Mouse (Mus musculus): ENCODE data around the gene Dscam.
A peak's percentile ranks its signal among the peaks of the same experiment; 100 is the strongest.

Gene Dscam

DNA sequence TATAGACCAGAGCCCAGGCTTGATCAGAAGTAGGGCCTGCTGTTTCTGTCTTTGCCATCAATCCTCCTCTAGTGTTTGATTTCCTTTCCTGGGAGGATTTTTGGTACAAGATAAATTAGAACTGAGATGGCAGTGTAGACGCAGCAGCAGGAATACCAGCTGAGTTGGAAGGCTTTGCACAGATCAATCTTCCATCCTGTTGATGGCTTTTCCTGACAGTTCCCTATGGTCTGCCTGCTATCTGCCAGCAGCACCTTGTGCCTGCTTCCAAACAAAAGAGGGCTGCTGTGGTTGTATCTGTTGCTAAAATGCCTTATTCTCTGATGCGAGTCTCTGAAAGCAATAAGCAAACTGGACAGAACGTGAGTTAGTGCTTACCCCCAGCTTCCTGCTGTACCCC is 402.6 kb downstream of the Dscam start:
- DNase-seq (ENCODE audit: low read depth, low spot score) = no peak

DNA sequence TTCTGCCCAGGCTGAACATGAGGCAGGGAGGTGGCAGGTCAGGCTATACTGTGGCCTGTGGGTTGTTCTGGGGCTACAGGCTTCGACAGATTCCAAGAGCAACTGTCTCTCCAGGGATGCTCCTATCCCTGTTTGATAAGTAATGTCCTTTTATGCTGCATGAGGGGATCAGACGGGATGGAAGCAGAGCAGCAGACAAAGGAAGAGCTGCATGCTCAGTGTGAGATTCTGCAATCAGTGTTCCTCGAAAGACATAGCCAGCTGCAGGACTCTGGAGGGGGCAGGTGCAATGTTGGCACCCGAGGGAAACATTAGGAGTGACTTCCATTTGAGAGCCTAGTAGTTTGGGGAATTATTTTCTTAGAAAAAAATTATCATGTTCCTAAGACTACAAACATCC is 403.0 kb downstream of the Dscam start:
- DNase-seq (ENCODE audit: low read depth, low spot score) = no peak

DNA sequence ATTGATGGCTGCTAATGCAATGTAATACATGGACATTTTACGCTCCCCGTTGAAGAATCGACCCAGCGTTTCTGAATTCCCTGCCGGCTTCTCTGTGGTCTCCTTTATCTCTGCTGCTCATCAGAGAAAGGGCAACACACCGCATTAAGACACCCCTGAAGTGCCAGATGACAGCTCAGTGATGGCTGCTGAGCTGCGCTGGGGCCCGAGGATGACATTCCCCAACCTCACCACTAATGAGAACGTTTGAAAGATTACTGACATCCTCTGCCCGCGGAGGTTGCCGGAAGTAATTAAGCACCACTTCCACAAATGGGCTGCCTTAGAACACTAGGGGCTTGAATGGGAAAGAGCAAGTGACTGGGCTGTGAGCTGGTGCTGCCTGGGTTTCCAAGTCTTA is 409.3 kb downstream of the Dscam start:
- no peak for DNase-seq (ENCODE audit: low read depth, low spot score)

DNA sequence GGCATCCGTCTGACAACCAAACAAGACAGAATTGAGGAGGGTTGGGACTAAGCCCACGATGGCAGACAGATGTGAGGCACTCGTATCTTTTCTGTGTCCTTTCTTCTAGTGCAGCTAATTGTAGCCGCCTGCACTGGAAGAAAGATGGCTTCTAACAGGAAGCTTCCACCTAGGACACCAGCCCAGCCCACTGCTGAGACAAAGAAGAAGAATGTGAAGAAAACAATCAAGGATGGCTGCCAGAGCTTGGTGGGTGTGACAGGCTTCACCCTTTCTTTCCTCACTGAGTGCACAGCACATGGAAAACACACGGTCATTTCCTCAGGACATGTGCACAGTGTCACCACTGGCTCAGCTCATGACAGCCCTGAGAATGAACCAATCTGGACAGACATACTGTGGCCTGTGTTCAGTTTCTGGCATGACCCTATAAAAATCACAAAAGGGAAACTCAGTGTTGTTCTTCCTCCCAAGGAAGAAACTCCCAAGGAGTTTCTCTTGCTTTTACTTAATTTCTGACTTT is 411.4 kb downstream of the Dscam start:
- DNase-seq (ENCODE audit: low read depth, low spot score) = no peak

DNA sequence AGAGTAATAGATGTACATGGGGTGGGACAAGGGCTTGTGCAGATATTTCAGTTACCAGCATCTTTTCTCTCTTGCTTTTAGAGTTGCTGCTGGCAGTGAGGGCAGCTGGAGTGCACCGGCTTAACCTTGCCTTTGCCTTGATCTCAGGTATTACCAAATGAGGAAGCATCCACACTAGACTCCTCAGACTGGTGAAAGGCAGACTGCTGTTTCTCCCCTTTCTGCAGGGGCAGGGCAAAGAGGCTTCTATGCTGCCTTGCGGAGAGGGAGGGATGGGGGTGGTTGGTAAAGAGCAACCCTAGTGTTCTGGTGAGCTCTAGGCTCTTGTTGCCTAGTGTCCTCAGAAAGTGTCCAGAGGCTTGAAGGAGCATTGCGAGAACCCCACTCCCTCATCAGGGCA is 412.2 kb downstream of the Dscam start:
- no peak for DNase-seq (ENCODE audit: low read depth, low spot score)

DNA sequence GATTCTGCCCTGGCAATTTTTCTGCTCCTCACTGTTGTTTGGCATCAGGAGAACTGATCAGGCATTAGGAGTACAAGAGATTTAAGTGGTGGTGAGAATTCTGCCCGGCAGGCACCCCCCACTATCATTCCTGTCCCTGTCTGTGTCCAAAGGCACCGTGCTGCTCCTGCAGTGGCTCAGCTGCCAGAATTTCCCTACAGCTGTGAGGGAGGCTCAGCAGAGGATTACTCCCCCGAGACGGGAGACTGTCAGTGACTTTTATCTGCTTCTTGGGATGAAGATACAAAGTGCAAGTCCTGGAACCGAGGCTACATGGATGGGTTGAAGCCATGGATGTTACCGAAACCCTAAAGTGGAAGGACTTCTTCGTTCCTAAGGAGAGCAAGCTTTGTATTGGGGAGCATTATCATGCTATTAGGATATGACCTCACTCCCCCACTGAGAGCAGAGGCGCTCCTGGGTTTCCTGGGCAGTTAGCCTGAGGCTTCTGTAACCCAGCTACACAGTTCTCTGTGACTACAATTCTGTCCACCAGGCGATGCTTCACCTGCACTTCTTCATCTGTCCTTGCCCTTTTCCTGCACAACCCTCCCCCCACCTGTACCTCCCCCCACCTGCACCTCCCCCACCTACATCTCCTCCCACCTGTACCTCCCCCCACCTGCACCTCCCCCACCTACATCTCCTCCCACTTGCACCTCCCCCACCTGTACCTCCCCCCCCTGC is 412.8 kb downstream of the Dscam start:
- DNase-seq (ENCODE audit: low read depth, low spot score) = no peak

DNA sequence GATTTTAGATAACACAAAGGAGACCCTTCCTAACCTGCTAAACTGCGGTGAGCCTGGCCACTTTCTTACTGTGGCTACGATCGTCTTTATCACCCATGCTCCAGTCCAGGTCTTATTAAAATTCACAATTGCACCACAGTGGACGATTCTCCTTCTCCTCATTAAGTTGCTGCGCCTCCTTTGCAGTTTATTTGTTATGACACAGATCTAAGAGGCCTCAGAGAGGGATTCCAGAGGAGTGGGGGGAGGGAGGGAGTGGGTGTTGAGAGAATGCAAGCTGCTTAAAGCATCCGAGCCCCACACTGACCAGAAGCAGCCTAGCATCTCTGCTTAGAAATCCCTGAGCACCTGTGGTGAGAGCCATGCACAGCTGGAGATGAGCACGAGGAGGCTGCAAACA is 413.6 kb downstream of the Dscam start:
- no peak for DNase-seq (ENCODE audit: low read depth, low spot score)

DNA sequence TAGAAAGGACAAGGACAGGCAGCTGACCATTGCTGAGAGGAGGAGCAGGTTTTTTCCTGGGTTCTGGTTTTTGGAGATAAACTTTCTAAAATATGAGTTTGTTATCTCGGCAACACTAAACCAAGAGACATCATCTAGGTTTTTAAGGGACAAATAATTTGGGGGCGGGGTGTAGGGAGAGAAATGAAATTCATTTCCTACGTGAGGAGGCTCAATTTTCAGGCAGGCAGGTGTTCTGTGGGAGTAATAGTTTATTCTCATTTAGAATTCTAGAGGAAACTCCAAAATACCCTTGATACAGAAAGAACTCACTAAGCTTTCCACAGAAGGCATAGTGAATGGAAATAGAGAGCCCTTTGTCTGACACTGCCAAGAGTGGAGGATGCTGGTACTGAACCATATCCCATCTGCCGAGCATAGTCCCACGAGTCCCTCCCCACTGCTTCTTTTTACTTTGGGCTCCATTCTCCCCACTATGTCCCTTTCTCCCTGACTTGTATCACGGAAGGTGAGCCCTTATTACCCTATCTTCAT is 415.5 kb downstream of the Dscam start:
- DNase-seq (ENCODE audit: low read depth, low spot score) = no peak

DNA sequence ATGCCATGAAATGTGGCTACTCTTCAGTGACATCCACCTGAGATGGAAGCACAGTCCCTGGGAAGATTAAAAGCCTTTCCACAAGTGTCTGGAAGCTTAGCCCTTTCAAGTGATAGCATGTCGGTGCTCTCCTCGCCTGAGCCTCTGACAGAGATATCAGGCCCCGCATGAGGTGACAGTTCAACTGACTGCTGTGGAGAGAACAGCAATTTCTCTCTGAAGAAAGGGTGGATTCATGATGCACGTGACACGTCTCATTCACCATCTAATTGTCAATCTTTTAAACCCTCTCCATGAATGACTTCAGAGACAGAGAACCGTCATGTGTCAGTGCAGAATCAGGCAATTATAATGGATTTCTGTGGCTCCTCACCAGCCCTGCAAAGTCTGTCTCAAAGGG is 416.2 kb downstream of the Dscam start:
- DNase-seq (ENCODE audit: low read depth, low spot score) = no peak

DNA sequence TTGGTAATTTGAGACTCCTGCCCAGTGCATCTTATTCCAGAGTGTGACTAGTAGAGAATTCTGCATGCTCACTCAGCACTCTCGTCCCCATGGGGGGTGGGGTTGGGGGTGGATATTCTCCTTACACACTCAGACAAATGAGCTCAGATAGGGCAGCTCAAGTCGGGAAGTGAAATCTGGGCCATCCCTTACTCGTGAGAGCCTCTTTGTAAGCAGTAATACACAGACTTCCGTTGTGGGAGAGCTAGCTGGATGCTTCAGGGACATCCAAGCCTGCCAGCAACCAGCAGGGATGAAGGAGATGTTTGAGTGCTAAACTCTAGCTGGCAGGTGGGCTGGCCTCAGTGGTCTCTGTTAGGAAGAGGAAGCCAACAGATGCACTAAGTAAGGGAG is 416.8 kb downstream of the Dscam start:
- no peak for DNase-seq (ENCODE audit: low read depth, low spot score)

DNA sequence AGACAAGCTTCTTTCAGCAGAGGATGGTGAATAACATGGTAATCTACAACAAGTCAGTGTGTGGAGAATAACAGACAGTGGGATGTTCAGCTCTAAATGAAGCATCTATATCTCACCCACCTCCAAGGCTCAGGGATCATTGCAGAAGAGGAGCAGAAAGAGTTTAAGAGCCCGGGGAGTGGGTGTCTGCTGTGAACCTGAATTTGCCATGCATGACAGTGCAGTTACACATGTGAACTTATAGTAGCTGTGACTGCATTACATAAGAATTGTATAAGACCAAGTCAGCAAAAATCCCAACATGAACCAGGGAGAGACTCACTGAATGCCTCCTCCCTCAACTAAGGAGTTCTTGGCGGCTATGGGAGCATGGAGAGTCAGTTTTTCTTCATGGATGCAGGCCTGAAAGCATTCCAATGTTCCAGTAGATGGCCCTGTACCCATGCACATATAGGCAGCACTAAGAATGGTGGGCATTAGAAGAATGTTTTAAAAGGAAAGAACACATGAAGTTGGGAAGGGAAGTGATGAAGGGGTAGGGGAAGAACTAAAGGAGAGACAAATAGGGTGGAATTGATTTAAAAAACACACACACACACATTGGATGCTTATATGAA is 417.3 kb downstream of the Dscam start:
- no peak for DNase-seq (ENCODE audit: low read depth, low spot score)

DNA sequence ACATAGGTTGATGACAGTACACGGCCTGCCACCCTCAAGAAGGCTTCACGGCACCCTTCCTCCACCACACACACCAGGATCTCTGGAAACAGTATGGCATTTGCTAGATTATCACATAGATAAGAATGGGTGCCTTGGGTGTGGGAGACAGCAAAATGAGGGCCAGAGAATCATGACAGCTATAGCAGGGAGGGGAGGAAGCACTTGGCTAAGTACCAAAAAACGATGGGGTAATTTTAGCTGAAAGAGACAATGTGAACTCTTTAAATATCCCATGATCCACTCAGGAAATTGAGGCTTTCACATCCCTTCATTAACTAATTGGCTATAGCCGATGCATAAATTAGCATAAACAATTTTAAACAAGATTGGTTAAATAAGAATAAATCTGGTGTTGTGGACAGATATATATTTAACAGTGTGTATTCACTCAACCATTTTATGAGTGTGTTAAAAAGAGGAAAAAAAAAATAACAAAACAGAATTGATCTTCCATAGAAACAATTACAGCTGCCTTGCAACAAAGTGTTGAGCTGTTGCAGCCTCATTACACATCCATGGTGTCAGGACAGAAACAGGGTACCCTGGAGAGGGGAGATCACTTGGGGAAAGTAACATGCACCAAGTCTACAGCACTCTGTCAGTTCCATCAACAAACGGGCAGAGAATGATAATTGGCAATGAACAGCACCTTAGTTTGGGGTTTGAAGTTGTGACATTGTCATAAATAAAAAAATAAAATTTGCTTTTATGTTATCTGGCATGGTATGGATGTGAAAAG is 427.9 kb downstream of the Dscam start:
- no peak for DNase-seq (ENCODE audit: low read depth, low spot score)

DNA sequence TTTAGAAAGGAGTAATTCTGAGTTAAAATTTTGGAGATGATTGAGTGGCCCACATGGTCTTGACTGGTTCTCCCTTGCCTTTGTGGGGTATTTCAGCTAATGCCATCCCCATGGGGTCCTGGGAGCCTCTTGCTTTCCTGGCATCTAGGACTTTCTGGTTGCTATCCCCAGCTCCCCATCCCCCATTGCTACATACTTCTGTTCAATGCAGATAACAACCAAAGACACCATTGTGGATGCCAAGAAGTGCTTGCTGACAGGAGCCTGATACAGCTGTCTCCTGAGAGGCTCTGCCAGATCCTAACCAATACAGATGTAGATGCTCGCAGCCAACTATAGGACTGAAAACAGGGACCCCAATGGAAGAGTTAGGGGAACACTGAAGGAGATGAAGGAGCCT is 429.2 kb downstream of the Dscam start:
- DNase-seq (ENCODE audit: low read depth, low spot score) = no peak

DNA sequence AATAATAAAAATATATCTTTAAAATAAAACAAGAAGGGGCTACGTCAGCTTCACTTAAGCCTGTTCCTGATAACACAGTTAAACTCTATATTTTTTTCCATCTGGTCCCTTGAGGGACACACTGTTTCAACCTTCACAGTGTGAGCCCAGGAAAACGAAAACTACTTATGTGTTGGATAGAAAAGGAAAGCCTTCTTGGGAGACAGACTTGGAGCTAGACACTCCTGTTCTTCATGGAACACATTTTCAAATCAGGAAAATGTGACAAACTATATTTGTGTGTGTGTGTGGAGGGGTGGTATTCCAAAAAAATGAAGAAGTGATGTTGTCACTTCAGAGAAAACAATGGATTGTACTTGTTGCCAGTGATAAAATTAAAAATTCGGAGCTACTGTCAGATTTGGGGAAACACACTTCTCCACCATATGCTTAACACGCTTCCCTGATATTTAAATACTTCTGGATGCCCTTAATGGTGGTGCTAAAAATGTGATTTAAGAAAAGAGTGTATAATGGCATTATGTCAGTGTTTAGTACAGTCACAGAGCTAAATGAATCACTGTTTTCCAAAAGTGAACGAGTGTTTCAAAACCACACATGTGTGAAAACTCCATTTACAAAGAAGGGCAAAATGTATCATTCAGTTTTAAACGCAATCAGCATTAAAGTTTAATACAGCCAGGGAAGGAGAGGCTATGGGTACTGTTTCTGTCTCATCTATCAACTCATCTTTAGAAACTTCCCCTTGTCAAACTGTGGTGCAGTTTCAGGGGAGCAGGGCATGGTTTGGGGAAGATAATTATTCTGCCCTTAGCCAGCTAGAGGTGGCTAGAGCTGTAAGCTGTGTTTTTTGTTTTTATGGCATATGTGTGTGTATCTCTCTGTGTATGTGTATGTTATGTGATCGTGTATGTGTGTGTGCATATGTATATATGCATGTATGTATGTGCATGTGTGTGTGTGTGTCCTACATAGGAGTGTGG is 430.2 kb downstream of the Dscam start:
- DNase-seq (ENCODE audit: low read depth, low spot score) = no peak

DNA sequence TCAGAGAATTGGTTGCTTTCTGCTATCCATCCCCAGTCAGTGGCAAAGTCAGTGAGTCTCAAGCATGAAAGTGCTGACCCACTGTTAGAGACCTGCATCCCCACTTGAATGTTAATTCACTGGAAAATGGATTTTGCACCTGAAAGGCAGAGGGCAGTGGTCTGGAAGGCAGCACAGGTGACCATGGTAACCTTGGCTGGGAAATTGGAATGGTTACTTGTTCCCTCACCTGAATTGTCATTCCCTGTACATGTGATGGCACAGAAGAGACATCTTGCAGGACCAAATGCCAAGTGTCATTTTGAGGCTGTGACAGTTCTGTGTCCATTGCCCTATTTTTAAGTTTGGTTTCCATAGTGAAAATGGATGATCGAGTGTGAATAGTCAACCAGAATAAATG is 434.1 kb downstream of the Dscam start:
- no peak for DNase-seq (ENCODE audit: low read depth, low spot score)

DNA sequence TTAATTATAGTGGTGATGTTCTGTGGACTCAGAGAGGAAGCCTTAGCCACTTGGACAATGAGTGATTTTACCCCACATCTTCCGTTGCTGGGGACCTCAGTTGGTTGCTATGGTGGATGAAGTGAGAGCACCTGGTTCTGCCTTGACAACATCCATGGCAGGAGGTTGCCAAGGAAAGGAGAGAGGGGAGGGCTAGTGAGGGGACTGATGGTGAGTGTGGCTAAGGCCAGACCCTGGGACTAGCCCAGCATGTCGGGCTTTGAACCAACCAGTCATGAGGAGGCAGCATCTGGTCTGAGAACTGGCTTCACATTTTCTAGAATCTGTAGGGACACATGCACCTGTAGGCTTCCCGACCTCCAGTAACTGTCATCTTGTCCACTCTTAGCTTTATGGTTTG is 439.7 kb downstream of the Dscam start:
- DNase-seq (ENCODE audit: low read depth, low spot score) = no peak

DNA sequence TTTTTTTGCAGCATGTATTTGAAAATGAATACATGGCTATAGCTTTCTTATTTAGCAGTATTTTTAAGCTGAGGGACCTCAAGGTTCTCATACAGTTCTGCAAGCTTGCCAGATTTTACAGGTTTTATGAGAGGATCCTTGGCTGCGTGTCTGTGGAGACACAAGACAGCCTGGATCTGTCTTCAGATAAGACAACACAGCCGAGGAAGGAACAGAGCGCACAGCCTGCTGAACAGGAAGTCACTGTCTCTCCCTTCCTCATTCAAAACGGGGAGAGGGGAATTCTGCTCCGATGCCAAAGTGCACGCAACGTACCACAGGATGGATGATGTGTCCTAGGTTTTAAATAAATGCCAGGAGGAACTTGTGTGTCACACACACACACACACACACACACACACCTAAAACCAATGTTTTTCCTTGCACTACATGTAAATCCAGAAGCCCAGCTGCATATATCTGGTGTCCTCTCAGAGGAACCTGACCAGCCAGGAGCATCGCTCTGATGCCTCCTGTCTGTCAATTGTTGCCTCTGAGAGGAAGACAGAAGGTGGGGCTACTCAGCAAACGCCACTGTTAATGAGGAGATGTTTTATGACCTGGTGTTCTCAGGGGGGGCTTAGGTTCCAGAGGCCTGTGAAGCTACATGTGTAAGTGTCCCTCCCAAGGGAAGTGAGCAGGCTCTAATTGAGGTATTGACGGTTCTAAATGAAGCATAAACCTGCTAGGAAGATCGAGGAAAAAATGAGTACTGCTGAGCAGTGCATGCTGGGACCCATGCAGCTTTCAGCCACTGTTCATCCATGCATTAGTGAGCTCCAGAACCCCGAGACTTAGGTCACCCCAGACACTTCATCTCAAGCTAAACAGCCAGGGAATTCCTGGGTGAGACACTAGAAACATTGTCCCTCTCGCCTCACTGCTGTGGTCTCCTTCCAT is 442.4 kb downstream of the Dscam start:
- DNase-seq (ENCODE audit: low read depth, low spot score) = no peak

DNA sequence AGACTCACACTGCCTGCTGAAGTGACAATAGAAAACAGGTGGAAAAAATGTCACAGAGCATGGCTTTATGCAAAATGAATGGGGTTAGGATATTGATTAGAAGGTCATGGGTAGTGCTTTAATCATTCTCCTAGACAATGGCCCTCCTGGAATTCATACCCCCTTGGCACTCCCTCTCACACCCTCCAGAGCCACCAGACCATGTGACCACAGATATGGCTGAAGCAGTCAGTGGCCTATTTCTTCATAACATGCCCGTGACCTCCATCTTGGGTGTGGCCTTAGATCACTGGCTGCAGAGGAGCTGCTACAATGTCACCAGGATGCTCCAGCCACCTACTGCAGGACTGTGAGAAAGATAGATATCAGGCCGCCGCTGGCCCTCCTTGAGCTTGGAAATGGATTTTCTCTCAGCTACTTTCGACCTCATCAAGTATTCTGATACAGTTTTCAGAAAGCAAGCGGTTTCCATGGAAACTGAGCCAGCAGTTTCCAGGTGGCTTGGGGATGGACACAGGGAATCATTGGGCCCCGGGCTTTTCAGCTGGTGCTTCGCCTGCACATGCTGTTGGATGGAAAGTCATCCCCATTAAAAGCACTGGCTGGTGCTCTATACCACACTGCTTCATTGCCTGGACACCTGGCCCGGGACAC is 445.4 kb downstream of the Dscam start:
- DNase-seq (ENCODE audit: low read depth, low spot score) = peak; percentile 47

DNA sequence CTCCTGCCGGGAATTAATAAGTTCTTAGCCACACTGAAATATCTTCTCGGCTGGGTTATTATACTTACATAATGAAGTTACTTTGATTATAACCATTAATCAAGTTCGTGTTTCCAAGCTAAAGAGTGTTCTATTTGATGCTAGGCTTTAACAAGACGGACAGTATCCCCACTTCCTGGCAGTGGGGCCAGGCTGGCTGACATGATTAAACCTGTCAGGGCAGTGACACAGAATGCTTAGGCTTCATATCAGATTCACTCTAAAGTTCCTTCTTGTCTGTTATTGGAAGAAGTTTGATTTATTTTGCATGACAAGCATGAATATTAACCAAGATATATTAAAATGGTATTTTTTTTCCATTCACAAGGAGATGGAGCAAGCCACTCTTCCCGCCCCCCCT is 446.0 kb downstream of the Dscam start:
- no peak for DNase-seq (ENCODE audit: low read depth, low spot score)

DNA sequence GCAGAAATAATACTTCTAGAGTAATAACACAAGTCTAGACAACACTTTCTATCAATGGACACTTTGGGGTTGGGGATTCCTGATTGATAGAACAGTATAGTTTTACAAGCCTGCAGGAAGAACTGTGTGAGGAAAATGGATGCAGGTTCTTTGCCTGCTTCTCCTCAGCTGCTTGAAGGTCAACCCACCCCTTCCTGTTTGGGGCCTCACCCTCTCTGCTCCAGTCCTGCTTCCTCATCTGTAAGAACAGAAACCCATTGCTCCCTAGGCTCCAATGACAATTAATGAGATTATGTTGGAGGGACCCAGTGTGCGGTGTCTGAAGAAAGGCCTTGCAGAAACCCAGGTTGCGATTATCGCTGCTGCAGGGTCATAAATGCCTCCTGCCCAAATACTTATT is 446.4 kb downstream of the Dscam start:
- DNase-seq (ENCODE audit: low read depth, low spot score) = no peak

Data from brain, embryonic 18.5 days (tissue).